Mouse (Mus musculus) layer of hippocampus, adult 2 months (tissue): ENCODE measurements around the gene Tmem54. TPM values are rescaled to one million over a fixed set of nuclear protein-coding genes. Genes with fewer than 3 reads are reported as not detected.

ENCODE experiments used
- DNase-seq, 2 experiments: peaks; one replicate each; pipeline ENCODE4 v3.0.0; 2022; ENCODE audit warnings: low spot score in 2 of 2
- H3K27ac ChIP-seq: fragments of 200-600 bp; 2 replicates; pipeline ENCODE4 v1.8.1; 2022
- H3K4me3 ChIP-seq: fragments of 200-600 bp; 2 replicates; pipeline ENCODE4 v1.8.1; 2022; ENCODE audit warnings: mild to moderate bottlenecking
- CTCF ChIP-seq: fragments of 200-600 bp; conservative IDR thresholded peaks from 2 replicates; pipeline ENCODE4 v1.8.1; 2022; ENCODE audit warnings: antibody characterized with exemption, mild to moderate bottlenecking, moderate library complexity
- total RNA-seq, 2 experiments: library from RNA; stranded (reverse); gene quantifications; 2 replicates each; pipeline ENCODE4 v1.2.3; 2021

Gene Tmem54
- total RNA-seq, 2 experiments from 2014 or later: not detected

DNA sequence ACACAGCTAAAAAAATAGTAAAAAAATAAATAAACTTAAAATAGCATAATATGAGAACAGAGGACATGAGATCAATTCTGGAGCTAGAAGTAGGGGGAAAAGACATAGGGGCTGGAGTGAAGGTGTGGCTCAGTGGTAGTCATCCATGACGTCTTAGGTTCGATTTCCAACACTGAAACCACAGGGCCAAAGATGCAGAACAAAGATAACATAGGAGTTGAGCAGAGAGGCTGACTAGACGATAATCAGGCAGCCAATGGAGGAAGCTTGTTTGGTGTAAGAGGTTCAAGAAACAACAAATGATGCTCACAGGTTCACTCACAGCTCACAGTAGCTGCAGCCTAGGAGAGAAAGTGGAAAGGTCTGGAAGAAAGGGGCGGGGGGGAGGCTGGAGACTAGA is 35.5 kb downstream of the Tmem54 start:
- TF ChIP-seq CTCF: no peak
- Histone ChIP-seq H3K27ac (peak overlapping the region; percentile 65; the same call in 1 of the 2 replicates), H3K4me3 (no peak overlapping the region)
- DNase-seq: no peak

DNA sequence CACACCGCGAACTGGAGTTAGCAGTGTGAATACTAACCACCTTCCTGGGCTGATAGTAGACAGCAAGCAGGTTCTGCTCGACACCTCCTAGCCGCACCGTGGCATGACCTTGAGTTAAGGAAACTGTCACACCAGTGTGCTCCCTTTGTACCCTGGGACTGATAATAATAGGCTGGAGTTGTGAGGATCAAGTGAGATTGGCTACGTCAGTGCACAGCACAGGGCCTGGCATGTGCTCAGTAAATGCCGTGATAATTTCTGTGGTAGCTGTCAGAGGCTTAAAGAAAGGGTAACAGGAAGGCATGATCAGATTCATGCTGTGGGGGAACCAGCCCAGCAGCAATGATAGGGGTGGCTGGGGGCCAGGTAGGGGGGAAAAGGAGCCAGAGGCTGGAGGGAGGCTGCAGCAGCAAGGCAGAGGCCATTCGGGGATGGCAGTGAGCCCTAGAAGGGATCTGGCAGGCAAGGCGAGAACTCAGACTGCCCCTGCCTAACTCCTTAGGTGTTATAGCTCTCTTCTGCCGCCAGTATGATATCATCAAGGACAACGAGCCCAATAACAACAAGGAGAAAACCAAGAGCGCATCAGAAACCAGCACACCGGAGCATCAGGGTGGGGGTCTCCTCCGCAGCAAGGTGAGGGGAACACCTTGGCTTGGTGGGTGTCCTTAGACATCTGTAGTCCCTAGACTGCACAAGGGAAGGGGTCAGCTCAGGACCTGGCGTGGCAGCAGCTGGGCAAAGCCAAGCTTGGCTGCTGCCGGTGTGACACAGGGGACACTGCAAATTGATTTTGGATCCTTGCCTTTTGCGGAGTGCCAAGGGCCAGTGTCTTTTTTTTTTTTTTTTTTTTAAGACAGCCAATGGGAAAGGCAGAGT is 36.5 kb downstream of the Tmem54 start:
- no peak for TF ChIP-seq CTCF
- Histone ChIP-seq H3K4me3 (no peak overlapping the region), H3K27ac (peak overlapping the region; percentile 65; the same call in 1 of the 2 replicates)
- no peak for DNase-seq

DNA sequence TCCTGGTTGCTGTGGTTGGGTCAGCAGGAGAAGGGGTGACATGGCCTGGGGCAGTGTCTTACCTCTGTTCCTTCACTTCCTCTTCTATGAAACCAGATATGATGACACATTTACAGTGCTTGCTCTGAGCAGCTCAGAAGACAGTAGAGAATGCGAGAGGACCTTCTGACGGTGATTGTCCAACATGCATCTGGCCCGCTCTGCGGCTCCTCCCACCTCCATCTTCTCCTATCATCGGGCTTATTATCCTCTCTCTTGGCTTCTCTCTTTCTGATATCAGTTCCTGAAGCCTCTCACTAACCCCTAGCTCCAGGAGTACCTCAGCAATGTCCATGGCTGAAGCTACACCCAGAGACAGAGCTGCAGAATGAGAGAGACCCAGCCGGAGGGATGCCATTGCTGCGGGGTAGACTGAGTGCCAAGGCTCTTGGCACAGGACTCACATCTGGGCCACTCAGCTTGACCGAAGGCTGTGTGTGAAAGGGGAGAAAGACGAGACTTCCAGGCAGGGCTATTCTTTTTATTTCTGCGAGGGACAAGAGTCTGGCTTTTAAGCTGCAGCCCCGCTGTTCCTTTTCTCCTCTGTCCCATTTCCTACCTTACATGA is 37.2 kb downstream of the Tmem54 start:
- H3K27ac ChIP-seq: peak overlapping the region; percentile 65; the same call in 1 of the 2 replicates
- no peak for TF ChIP-seq CTCF
- no peak for DNase-seq
- H3K4me3 ChIP-seq: no peak overlapping the region

DNA sequence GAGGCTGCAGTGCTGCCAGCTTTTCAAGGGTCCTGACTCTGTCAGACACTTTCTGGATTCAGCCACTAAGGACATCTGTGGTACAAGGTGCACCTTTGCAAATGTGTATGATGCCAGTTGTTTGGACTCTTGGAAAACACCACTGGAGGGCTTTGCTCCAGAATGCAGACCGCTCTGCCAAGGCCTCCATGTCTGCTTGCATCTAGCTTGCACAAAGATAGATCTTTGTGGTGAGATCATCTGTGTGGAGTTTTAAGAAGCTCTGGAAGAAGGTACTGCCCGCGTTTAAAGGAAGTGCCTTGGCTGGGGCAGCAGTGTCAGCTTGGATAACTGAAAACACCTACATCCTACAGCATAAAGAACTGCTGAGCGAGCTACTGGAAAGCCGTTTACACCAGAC is 38.2 kb downstream of the Tmem54 start:
- DNase-seq: no peak
- no peak overlapping the region for H3K4me3 ChIP-seq
- TF ChIP-seq CTCF: no peak
- H3K27ac ChIP-seq: peak overlapping the region; percentile 84

DNA sequence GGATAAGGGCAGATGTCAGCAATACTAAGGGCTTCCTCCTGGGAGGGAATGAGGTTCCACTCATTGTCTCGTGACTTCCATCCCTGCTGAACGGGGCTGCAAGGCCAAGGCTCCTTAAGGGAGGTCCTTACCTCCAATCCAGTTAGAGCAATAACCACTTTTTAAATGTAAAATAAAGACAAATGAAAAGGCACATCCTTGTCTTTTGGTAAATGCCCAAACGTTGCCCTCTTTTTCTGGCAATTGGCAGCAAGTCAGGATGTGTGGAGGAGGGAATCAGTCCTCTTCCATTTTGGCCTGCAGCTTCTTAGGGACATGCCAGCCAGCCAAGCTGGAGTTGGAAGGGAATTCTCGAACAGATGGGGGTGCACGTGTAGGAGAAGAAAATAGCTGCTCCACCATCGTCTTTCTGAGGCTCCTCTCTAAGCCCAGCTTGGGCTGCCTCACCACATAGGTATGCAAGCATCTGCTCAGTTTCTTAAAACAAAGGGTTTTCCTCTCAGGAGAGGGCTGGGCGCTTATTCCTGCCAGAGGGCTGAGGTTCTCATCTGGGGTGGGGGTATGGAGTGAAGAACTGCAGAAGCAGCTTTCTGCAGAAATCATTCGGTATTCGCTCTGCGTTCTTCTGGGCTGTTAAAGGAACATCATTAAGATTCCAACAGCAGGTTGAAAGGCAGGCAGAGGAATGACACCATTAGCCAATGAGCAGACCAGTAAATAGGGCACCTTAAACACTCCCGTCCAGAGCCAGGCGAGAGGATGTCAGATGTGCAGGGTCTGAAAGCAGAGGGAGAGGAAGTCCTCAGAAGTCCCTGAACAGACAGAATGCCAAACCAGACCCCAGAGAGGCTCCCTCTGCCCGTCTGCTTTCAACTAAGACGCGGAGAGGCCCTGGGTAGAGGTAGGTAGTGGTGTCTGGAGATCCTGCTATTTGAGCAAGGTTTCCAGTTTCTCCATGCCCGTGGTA is 39.3 kb downstream of the Tmem54 start:
- DNase-seq: peak; percentile 78 to 85
- no peak overlapping the region; the same call in 1 of the 2 replicates for H3K4me3 ChIP-seq
- no peak for TF ChIP-seq CTCF
- peak overlapping the region; percentile 84 for H3K27ac ChIP-seq

DNA sequence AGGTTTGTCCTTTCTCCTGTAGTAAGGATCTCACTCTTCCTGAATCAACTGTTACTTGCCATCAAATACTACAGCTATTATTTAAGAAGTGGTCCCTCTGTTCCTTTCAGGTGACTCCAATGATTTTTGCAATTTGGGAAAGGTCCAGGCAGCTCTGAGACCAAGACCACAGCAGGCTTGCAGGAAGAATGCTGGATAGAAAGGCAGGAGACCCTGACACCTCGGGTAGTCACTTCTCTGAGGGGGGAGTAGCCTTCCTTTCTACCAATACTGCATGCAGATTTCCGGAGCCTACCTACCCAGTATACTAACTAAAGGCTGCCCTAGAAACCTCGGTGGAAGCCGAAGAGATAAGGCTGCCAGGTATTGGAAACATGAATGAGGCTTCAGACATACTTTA is 40.1 kb downstream of the Tmem54 start:
- DNase-seq: no peak
- no peak overlapping the region for H3K4me3 ChIP-seq
- no peak for TF ChIP-seq CTCF
- H3K27ac ChIP-seq: peak overlapping the region; percentile 84

DNA sequence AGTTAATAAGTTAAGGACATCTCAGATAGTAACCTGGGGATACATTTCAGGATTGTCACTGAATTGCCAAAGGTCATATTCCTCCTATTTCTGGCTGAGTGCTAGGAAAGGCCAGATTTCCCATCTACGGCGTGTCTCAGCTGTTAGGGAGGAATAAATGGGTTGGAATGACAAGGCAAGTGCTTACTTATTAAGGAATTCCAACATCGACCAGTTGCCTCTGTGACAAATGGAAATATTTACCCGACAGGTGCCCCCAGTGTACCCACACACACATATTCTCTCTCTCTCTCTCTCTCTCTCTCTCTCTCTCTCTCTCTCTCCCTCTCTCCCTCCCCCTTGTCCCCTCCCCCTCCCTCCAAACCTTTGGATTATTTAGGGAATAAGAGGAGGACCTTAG is 40.6 kb downstream of the Tmem54 start:
- peak overlapping the region; percentile 84; the same call in 1 of the 2 replicates for H3K27ac ChIP-seq
- no peak for TF ChIP-seq CTCF
- DNase-seq: no peak
- no peak overlapping the region for H3K4me3 ChIP-seq

DNA sequence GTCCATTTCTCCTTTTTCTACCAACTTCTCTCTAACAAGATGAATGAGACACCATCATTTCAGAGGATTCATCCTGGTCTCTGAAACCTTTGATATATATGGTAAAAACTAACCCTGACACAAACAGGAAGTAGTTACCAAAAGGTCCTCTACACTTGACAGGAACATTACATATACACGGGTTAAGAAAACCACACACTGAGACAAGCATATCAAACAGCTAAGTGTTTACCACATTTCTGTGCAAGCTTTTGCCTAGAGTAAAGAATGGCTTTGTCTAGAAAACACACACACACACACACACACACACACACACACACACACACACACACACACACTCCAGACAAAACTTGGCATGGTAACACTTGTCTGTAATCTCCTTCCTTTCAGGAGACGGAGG is 41.0 kb downstream of the Tmem54 start:
- TF ChIP-seq CTCF: no peak
- Histone ChIP-seq H3K27ac (peak overlapping the region; percentile 52; the same call in 1 of the 2 replicates), H3K4me3 (no peak overlapping the region)
- no peak for DNase-seq

DNA sequence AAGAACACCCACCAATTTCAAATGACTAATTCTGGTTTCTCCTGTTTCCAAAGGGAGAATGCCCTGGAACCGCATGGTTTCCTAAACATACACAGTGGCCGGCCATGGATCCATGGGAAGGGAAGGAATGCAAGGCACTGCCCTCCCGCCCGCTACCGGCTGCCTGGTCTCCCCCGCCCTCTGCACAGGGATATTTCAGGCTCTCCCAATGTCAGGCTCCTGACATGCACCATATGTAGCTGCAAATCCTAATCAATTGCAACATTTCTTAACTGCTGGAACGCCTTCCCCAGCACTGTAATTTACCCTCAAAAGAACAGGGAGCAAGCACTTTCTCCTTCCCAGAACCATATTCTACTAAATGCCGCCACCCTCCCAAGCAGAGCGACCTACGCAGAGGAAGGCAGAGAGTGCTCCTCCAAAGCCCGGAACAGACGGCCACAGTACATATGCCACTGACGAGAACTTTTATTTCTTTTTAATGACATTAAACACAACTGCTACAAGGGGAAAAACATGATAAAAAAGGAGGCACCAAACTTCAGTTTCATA is 42.3 kb downstream of the Tmem54 start:
- Histone ChIP-seq H3K4me3 (no peak overlapping the region), H3K27ac (peak overlapping the region; percentile 81)
- no peak for TF ChIP-seq CTCF
- DNase-seq: peak in 1 of 2 experiments; percentile 50

DNA sequence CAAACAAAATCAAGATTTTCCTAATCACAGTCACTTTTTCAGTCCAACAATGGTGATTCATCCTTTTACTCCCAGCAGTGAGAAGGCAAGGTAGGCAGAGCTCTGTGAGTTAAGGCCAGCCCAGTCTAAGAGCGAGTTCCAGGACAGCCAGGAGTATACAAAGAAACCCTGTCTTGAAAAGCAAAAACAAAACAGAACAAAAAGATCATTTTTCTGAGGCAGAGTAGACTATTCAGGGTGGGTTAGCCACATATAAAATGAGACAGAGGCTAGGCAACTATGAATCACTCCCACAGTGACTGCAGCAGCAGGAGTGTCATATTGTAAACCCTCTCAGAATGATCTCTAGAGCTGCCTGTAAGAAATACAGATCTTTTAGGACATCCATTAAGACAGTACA is 44.0 kb downstream of the Tmem54 start:
- H3K4me3 ChIP-seq: no peak overlapping the region
- no peak for DNase-seq
- peak overlapping the region; percentile 81 for H3K27ac ChIP-seq
- no peak for TF ChIP-seq CTCF

DNA sequence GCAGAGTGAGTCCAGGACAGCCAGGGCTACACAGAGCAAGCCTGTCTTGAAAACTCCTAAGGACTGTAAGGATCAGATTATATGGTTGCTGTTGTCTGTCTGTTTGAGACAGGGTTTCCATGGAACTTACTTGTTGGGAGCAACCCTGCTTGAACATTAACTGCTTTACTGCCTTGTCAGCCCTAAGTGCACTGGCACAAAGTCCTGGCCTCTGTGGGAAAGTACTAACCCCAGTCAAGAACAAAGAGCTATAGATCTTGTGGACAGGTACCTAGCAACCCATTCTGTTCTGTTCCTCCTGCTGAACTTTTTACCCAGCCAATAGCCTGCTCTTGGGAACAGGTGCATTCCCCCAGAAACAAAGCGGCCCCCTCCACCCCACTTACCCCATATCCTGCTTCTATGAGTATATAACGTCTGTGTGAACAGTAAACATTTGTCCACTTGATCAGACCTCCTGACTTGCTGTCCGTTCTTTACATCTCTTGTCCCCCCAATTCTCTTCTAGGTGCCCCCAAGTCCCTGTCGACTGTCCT is 46.0 kb downstream of the Tmem54 start:
- Histone ChIP-seq H3K4me3 (no peak overlapping the region), H3K27ac (peak overlapping the region; percentile 81)
- TF ChIP-seq CTCF: no peak
- no peak for DNase-seq

DNA sequence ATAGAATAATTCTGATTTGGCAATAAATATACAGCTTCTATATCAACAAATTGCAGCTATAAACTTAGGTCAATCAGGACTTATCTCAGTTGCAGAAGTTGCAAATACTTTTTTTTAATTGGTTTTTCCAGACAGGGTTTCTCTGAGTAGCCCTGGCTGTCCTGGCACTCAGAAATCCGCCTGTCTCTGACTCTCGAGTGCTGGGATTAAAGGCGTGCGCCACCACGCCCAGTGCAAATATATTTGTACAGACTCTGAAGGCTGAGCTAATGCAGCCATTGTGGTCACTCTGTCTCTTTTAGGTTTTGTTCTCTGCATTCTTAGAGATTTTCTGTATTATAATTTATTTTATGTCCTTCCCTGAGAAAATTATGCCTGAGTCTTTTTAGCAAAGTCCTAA is 52.2 kb downstream of the Tmem54 start:
- Histone ChIP-seq H3K27ac (0 out of 2 replicates have a peak overlapping the region, but pooled peaks have one; percentile 58), H3K4me3 (no peak overlapping the region)
- TF ChIP-seq CTCF: no peak
- DNase-seq: no peak
